Mouse (Mus musculus) liver, embryonic 11.5 days (tissue): ENCODE data around the gene Cttnbp2nl. TPM values are rescaled to one million over a fixed set of nuclear protein-coding genes. Genes with fewer than 3 reads are reported as not detected.

Source experiments
- ATAC-seq: fragments of 200-750 bp; cut with Nextera tagmentation; replicated peaks from 2 replicates; pipeline ENCODE4 v1.8.0; 2017; ENCODE audit warnings: moderate number of reproducible peaks, mild to moderate bottlenecking, moderate TSS enrichment, moderate library complexity; ENCODE audit not compliant: low FRiP score
- DNase-seq: peaks from one replicate; pipeline ENCODE4 v3.0.0-alpha.2; 2017; ENCODE audit warnings: low spot score
- H3K27ac ChIP-seq: fragments of 300-500 bp; sonication (generic); 2 replicates; pipeline ENCODE4 v1.5.1; 2014; ENCODE audit warnings: mild to moderate bottlenecking, low read depth, low read length, control low read depth
- H3K27me3 ChIP-seq: fragments of 300-500 bp; sonication (generic); replicated peaks from 2 replicates; pipeline ENCODE4 v1.6.1; 2014; ENCODE audit warnings: low read length, mixed read lengths; ENCODE audit not compliant: control insufficient read depth, insufficient read depth
- H3K36me3 ChIP-seq: fragments of 300-500 bp; sonication (generic); 2 replicates; pipeline ENCODE4 v1.6.1; 2014; ENCODE audit warnings: mild to moderate bottlenecking, low read length, moderate library complexity, mixed read lengths; ENCODE audit not compliant: control insufficient read depth, insufficient read depth
- H3K4me1 ChIP-seq: fragments of 300-500 bp; sonication (generic); replicated peaks from 2 replicates; pipeline ENCODE4 v1.6.1; 2014; ENCODE audit warnings: low read length, mixed read lengths; ENCODE audit not compliant: control insufficient read depth, insufficient read depth
- H3K4me2 ChIP-seq: fragments of 300-500 bp; sonication (generic); 2 replicates; pipeline ENCODE4 v1.6.1; 2014; ENCODE audit warnings: mild to moderate bottlenecking, control low read depth, moderate library complexity
- H3K4me3 ChIP-seq: fragments of 300-500 bp; sonication (generic); 2 replicates; pipeline ENCODE4 v1.5.1; 2014; ENCODE audit warnings: low read depth, low read length, control low read depth
- H3K9ac ChIP-seq: fragments of 300-500 bp; sonication (generic); 2 replicates; pipeline ENCODE4 v1.6.1; 2014; ENCODE audit warnings: low read depth, low read length, control low read depth
- H3K9me3 ChIP-seq: fragments of 300-500 bp; sonication (generic); 2 replicates; pipeline ENCODE4 v1.6.1; 2016; ENCODE audit warnings: low read length, inconsistent platforms, mixed read lengths; ENCODE audit not compliant: control insufficient read depth
- WGBS: fragments of 180-500 bp; shearing (Covaris S2); extraction: QIAGEN DNeasy Blood & Tissue Kit; methylation state at CpG from one replicate; pipeline ENCODE4 v1.1.7; 2014; 5-methylcytosine and 5-hydroxymethylcytosine counted together
- polyA plus RNA-seq: library from polyadenylated mRNA; unstranded; fragments of >200 nt; fragmentation: Nextera tagmentation; extraction: Ambion mirVana; gene quantifications from 2 replicates; pipeline ENCODE4 v1.2.1, GENCODE M21; 2014

Cttnbp2nl gene
- polyA plus RNA-seq, 1 experiment from 2014 or later: 12.1 TPM

DNA sequence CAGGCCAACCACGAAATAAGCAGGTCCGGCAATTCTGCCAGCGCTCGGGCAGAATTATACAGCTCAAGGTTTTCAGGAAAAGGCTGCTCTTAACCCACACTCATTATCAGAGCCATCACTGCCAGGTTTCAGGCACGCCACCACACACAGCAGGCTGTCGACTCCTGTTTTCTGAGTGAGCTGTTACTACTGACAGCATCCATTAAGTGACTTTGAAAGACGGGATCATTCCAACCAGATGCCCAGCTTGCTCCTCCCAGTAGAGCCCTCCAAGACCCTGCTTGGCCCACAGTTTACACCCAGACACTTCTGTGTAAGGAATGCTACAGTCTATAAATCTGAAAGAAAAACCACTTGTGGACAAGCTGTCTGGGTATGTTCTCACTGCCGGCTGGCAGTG lies 12.9 kb downstream of the Cttnbp2nl start:
- H3K36me3 ChIP-seq: no peaks in the 10 kb centered on the region
- H3K4me1 ChIP-seq: 0 out of 2 replicates have a peak, but pooled peaks cover 2% of the 10 kb centered on the region
- WGBS: 56% methylated on average over 8 of the region's 8 CpGs
- no peak overlapping the region for H3K9ac ChIP-seq
- DNase-seq: no peak
- H3K4me3 ChIP-seq: no peak overlapping the region
- H3K27me3 ChIP-seq: no peaks in the 10 kb centered on the region
- ATAC-seq: no peak
- no peak overlapping the region for H3K27ac ChIP-seq
- no peaks in the 10 kb centered on the region for H3K9me3 ChIP-seq
- H3K4me2 ChIP-seq: no peak overlapping the region

DNA sequence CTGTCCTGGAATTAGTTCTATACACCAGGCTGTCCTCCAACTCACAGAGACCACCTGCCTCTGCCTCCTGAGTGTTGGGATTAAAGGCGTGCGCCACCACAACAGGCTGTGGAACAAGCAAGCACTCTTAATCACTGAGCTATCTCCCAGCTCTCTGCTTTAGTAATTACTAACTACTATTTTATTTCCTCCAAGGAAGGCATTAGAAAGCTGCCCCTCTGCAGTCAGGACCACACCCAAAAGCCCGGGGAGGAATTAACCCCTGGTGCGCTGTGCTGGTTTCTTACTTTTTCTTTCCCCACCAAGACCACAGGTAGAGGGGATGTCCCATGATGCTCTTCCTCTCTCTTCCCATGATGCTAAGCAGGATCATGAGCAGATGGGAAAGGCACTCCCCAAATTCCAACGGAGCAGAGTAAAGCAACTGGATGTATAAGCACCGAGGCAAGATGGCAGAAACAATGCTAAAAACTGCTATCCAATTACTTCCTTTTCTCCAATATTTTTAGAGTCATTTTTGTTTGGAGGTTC lies 15.6 kb downstream of the Cttnbp2nl start:
- Histone ChIP-seq H3K9me3 (no peaks in the 10 kb centered on the region), H3K27me3 (no peaks in the 10 kb centered on the region), H3K4me2 (no peak overlapping the region), H3K4me3 (no peak overlapping the region), H3K27ac (no peak overlapping the region), H3K9ac (no peak overlapping the region), H3K4me1 (0 out of 2 replicates have a peak, but pooled peaks cover 2% of the 10 kb centered on the region), H3K36me3 (no peaks in the 10 kb centered on the region)
- whole genome bisulfite sequencing: 75% methylated on average over 6 of the region's 6 CpGs
- DNase-seq: no peak
- no peak for ATAC-seq

GRCm38 (mm10) chr3:105036281-105036847 lies 16.6 kb downstream of the Cttnbp2nl start:
- DNase-seq: no peak
- ATAC-seq: no peak
- Histone ChIP-seq H3K4me2 (no peak overlapping the region), H3K4me3 (no peak overlapping the region), H3K36me3 (no peaks in the 10 kb centered on the region), H3K4me1 (0 out of 2 replicates have a peak, but pooled peaks cover 2% of the 10 kb centered on the region), H3K9me3 (no peaks in the 10 kb centered on the region), H3K27me3 (no peaks in the 10 kb centered on the region), H3K9ac (no peak overlapping the region), H3K27ac (no peak overlapping the region)
- WGBS: 58% methylated on average over 10 of the region's 10 CpGs

GRCm38 (mm10) chr3:105023371-105024005 lies 29.5 kb downstream of the Cttnbp2nl start:
- WGBS: 63% methylated on average over 10 of the region's 10 CpGs
- no peaks in the 10 kb centered on the region for H3K27me3 ChIP-seq
- H3K9me3 ChIP-seq: no peaks in the 10 kb centered on the region
- H3K36me3 ChIP-seq: peaks cover 7% of the 10 kb centered on the region; the same call in 1 of the 2 replicates
- H3K4me3 ChIP-seq: no peak overlapping the region
- no peaks in the 10 kb centered on the region for H3K4me1 ChIP-seq
- H3K4me2 ChIP-seq: no peak overlapping the region
- ATAC-seq (no peak), DNase-seq (no peak)
- H3K27ac ChIP-seq: no peak overlapping the region
- H3K9ac ChIP-seq: no peak overlapping the region

GRCm38 (mm10) chr3:105019826-105020692 lies 32.9 kb downstream of the Cttnbp2nl start:
- no peak overlapping the region for H3K4me3 ChIP-seq
- H3K9ac ChIP-seq: no peak overlapping the region
- no peak for DNase-seq
- H3K4me2 ChIP-seq: no peak overlapping the region
- no peak for ATAC-seq
- H3K4me1 ChIP-seq: 0 out of 2 replicates have a peak, but pooled peaks cover 2% of the 10 kb centered on the region
- no peaks in the 10 kb centered on the region for H3K9me3 ChIP-seq
- H3K36me3 ChIP-seq: no peaks in the 10 kb centered on the region
- peak overlapping the region; percentile 28 for H3K27ac ChIP-seq
- 41% methylated on average over 12 of the region's 12 CpGs for WGBS
- H3K27me3 ChIP-seq: no peaks in the 10 kb centered on the region

GRCm38 (mm10) chr3:105018783-105019105 lies 34.2 kb downstream of the Cttnbp2nl start:
- no peak for DNase-seq
- H3K4me3 ChIP-seq: no peak overlapping the region
- H3K36me3 ChIP-seq: no peaks in the 10 kb centered on the region
- H3K4me1 ChIP-seq: 0 out of 2 replicates have a peak, but pooled peaks cover 2% of the 10 kb centered on the region
- 76% methylated on average over 6 of the region's 6 CpGs for WGBS
- no peak overlapping the region for H3K9ac ChIP-seq
- no peaks in the 10 kb centered on the region for H3K27me3 ChIP-seq
- no peaks in the 10 kb centered on the region for H3K9me3 ChIP-seq
- H3K27ac ChIP-seq: no peak overlapping the region
- ATAC-seq: no peak
- no peak overlapping the region for H3K4me2 ChIP-seq

DNA sequence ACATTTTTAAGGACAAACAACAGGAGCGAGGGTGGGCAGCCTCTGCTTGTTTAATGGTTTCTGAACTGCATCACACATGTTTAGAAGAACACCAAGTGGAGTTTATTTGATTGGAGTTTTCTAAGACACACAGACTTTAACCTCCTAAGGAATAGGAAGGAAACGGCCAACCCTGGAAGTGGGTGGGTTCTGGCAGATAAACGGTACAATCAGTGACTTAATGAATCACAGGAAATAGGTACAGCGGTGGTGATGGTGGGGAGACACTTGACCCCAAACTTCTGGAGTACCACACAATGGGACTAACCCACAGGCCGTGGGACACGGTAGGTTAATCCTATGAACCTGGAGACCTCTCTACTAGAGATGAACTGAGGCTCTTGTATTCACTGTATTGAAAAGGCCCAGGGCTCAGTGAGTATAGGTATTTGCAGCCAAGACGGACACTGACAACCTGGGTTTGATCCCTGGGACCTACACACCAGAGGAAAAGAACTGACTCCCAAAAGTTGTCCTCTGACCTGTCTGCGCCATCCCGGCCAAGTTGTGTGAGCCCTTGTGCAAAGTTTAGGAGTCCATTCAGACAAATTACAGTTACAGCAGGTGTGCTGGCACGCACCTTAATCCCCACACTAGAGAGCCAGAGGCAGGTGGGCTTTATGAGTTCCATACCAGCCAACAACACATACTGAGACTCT lies 34.7 kb downstream of the Cttnbp2nl start:
- no peak overlapping the region for H3K27ac ChIP-seq
- H3K36me3 ChIP-seq: no peaks in the 10 kb centered on the region
- H3K9ac ChIP-seq: no peak overlapping the region
- ATAC-seq: no peak
- no peaks in the 10 kb centered on the region for H3K27me3 ChIP-seq
- H3K9me3 ChIP-seq: no peaks in the 10 kb centered on the region
- H3K4me2 ChIP-seq: no peak overlapping the region
- WGBS: 60% methylated on average over 10 of the region's 10 CpGs
- no peak for DNase-seq
- no peak overlapping the region for H3K4me3 ChIP-seq
- H3K4me1 ChIP-seq: 0 out of 2 replicates have a peak, but pooled peaks cover 2% of the 10 kb centered on the region

DNA sequence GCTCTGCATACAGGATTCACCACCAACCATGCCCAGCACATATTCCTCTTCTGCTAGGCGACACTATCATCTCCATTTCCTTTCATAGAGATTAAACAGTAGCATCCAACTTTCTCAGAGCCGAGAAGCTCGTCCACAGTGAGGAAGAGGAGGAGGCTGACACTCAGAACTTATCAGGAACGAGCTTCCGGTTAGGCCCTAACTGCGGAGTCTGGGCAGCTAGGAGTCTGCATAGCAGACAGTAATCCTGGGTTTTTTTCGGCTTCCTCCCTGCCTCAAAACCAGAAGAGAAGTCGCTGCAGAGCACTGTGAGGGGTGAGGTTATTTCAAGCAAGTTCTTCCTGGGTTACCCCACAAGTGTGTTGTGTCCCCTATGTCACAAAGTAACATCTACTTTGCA lies 35.6 kb downstream of the Cttnbp2nl start:
- Histone ChIP-seq H3K9ac (no peak overlapping the region), H3K9me3 (no peaks in the 10 kb centered on the region), H3K4me2 (no peak overlapping the region), H3K27me3 (no peaks in the 10 kb centered on the region), H3K27ac (no peak overlapping the region), H3K4me1 (0 out of 2 replicates have a peak, but pooled peaks cover 2% of the 10 kb centered on the region), H3K36me3 (no peaks in the 10 kb centered on the region), H3K4me3 (no peak overlapping the region)
- ATAC-seq (no peak), DNase-seq (no peak)
- WGBS: 34% methylated on average over 8 of the region's 8 CpGs
